Mouse (Mus musculus): ENCODE results near the gene Trhr2.

Gene Trhr2

GRCm38 (mm10) chr8:122307836-122308235 is 52.7 kb downstream of the Trhr2 start:
- DNase-seq (ENCODE audit: low spot score in 2 of 2) = no peak

All from frontal cortex, postnatal 25 days (tissue).